Mouse (Mus musculus) layer of hippocampus, adult 11-12 months (tissue): ENCODE measurements around the gene Mrps17.
"Not testable (repeated sequence)": the region's sequence is repeated elsewhere in the genome, so short reads cannot be mapped to it uniquely, and the experiment has no call there.

Experiments used
- DNase-seq: peaks from one replicate; pipeline ENCODE4 v3.0.0; 2022; ENCODE audit warnings: low spot score

Mrps17 gene

DNA sequence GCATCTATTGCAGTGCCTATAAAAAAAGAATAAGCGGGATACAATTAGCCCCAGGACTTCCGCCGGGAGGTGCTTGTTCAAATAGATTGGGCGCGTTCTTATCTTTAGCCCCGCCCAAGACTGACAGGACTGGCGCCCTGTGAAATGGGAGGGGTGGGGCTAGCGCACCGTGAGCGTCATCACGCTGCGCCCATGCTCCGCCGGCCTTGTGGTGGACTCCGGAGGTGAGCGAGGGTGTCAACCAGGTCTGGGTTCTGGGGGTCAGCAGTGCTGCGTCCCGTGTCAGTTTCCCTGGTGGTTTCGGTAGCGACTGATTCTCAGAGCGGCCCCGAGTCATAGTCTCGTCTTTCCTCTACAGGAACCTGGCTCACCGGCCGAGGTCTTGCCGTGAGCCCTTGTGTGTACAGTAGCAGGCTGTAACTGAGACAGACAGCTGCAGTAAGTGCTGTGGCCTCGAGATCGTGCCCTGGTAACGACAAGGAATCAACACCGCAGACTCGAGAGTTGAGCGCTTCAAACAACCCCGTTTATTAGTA, at the start of gene Mrps17:
Gene Mrps17, plus strand, starts transcription at position 172 of the 536 bp plus-strand sequence.
- DNase-seq = peak; percentile 93

DNA sequence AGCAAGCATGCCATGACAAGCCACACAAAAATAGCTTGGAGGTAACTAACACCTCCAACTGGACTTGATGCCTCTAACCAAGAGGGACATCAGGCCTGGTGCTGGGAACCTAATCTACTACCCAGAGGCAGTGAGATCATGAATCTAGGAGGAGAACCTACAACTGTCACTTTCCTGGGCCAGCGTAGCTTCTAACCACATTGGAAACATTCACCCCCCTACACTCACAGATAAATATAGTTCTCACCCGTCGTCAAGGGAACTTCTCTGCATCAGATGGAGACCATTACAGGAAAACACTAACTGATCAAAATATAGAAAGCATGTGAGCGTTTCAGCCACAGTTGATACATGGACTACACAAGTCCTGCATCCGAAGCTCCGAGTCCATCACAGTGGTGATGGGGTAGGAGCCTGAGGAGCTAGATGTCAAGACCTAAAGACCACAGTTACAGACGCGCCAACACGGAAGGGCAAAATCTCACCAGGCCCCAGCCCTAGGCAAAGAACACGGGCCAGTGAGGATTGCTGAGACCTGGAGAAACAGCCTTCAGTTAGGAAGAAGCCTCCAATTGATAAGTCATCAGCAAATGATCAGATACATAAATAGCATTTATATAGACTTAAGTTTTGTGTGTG, 48.9 kb upstream of the Mrps17 start:
- no peak for DNase-seq

DNA sequence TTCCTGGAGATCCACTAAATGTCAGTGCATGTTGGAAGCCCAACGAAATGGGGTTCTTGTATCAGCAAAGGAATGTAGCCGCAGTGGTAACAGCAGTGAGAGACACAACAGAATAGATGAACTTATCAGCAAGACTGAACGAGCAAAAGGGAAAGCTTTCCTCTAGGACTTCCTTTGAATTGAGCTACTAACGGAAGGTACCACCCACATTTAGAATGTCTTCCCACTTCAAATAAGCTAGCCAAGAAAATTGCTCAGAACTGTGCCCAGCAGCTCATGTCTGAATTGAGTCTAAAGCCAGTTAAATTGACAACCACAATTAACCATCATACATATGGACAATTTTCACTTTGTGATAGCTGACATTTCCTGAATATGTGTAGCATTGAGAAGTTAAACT, 47.4 kb upstream of the Mrps17 start:
- DNase-seq = no peak

DNA sequence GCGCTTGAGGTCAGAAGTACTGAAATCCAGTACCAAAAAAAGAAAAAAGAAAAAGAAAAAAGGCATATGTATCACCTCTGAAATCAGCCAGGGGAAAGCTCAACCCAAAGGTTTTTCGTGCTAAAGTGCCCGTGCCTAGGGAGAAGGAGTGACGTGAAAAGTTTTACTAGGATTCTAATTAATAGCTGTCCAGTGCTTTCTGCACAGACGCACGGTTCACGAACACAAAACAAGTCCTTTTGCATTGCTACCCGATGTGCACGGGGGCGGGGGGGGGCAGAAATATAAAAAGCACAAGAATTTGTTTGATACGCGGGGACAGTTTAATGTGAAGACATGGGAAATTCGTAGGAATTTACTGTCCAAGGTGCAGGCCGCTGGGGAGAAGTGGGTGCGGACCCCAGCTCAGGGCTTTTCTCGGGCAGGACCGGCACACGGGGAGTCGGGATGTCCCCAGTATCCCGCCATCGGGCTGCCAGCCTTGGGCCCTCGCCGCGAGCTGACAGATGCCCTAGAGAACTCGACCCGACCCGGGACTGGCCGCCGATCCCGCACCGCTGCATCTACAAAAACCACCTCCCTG, 45.8 kb upstream of the Mrps17 start:
- no peak for DNase-seq

DNA sequence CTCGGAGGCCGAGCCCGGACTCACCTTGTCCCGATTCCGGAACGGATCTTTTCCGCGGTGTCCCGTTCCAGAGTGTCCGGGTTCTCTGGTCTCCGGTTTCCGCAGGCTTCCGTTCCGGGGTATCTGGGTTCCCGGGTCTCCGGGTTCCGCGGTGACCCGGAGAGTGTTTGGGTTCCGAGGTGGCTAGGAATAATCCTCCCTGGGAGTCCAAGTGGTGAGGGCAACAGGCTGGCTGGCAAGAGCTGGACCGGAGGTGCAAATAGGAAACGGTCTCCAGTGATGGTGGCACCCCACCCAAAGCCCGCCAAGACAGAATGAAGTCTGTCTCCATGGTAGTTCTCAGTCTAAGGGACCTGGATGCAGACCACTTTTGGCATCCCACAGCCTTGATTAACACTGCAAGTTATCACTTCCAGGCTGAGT, 45.2 kb upstream of the Mrps17 start, which contains the start of gene Zfp11:
Gene Zfp11, minus strand, starts transcription at position 64 of the 423 bp plus-strand sequence.
- DNase-seq = peak; percentile 79

DNA sequence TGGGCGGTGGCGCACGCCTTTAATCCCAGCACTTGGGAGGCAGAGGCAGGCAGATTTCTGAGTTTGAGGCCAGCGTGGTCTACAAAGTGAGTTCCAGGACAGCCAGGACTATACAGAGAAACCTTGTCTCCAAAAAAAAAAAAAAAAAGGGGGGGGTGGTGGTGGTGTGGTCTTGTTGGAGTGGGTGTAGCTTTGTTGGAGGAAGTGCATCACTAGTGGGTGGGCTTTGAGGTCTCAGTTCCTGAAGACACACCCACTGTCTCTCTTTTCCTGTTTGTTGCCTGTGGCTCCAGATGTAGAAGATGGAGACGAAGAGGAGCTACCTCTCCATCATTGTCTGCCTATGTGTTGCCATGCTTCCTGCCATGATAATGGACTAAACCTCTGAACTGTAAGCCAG, 30.2 kb upstream of the Mrps17 start:
- not testable (repeated sequence) for DNase-seq

DNA sequence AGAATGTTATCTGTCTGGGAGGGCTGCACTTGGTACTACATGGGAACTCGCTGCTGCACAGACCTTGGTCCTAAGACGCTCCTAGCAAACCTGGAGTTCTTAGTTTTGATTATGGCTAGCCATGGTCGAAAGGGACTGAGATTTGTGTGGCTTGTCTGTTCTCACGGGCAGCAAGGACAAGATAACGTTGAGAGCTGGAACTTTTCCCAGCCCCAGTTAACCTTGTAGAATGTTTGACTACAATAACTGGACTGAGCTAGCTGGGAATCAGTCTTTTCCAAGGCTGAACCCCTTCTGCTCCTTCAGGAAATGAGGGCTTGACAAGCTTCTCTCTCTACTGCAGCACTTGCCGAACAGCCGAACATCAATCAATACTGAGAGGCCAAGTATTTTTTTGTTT, 27.7 kb upstream of the Mrps17 start:
- no peak for DNase-seq

DNA sequence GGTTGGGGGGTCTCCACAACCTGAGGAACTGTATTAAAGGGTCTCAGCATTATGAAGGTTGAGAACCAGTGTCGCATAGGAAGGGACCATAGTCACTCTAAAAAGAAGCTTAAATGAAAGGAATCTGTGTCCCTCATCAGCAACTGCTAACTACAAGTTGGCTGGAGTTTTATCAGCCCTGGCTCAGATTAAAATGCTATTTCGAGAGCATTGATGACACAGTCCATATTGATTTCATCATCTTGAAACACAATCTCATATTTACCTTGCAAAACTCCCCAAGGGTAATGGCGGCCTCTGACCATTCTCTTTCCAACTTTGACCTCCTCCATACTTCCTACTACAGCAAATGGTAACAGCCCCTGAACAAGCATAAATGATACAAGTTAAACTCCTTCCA, 24.8 kb upstream of the Mrps17 start:
- no peak for DNase-seq

DNA sequence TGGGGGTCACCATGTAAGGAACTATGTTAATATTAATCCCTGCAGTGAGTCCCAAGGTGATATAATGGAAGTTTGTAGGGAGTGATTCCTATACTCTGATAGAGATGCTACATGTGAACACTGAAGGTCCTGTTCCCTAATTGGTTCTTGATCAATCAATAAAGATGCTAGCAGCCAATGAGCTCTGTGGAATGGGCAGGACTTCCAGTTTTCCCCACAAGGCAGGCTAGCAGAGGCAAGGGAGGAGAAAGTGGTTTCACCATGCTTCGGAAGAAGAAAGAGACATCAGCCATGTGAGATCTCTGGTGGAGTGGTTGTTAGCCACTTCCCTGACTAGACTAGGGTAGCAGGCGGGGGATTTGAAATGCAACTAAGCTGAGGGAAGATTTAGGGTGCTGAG, 14.8 kb upstream of the Mrps17 start:
- DNase-seq = no peak

DNA sequence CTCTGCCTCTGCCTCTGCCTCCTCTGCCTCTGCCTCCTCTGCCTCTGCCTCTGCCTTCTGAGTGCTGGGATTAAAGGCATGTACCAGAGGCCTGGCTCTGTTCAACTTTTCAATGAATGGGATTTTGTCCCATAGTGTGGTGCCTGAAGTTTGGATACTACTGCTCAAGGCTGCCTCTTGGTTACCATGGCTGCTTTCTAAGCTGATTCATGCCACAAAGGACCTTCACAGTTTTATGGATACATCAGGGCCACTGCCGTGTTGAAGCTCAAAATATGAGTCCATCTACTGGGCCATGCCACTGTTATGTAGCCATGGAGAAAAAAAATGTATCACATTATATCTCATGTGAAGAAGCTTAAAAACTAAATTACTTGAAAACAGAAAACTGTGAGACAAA, 13.6 kb upstream of the Mrps17 start:
- DNase-seq = no peak

DNA sequence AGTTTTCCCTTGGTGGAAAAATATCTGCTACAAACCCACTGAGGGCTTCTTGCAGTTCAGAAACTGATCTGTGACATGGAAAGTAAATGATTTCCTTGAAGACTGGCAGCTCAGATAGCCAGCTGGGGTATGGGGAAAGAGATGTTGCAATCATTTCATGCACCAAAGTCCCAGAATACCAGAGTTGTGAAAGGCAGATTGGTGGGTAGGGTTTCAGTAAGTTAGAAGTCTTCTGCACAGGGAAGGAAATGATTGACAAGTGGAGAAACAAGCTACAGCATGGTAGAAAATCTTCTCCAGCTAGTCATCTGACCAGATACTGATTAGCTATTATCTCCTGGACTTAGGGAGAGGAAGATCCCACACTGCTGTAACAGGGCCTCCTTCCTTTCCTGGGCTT, 11.9 kb upstream of the Mrps17 start:
- no peak for DNase-seq

DNA sequence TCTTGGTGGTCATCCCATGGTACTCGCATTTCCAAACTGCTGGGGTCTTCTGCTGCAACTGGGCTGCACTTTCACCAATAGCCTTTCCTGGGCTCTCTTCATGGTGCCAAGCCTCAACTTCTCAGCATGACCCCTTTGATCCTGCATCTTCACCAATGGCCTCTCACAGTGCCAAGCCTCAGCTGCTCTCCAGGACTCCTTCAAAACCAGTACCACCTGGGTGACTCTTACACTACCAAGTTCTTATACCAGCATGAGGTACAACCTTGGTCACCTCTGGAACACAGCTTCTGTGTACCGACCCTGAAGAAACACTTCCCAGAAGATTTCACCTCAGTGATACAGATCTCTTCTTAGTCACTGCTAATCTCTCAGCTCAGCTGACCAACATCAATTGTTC, 6.9 kb upstream of the Mrps17 start, which contains the start of gene Sept14:
Gene Sept14, minus strand, starts transcription at position 101 of the 400 bp plus-strand sequence.
- no peak for DNase-seq

DNA sequence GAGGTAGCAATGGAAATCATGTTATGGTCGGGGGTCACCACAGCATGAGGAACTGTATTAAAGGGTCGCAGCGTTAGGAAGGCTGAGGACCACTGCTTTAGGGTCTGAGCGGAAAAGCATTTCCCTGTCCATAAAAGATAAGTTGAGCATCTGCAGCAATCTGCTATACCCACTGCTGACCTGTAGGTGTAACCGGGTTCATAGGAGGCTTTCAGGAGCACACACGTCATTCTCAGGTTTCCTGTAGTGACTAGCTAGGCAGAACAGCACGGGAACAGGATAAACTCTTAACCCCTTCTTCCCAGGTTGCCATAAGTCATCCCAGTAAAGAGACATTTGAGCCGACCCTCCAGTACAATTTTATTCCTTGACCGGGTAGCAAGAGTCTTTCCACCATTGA, 1.7 kb downstream of the Mrps17 start:
- DNase-seq = no peak

DNA sequence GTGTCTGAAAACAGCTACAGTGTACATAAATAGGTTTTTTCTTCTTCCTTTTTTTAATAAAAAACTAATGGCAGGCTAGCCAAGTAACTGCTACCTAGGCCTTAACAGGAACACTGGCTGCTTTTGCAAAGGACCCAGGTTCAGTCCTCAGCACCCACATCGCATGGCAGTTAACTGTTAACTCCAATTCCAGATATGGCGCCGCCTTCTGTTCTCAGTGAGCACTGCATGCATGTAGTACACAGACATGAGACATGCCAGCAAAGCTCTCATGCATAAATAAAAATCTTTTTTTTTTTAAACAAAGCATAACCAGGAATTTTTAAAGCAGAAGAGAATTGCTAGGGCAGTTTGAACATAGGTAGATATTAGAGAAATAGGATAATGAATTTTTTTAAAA, 4.9 kb downstream of the Mrps17 start:
- no peak for DNase-seq

DNA sequence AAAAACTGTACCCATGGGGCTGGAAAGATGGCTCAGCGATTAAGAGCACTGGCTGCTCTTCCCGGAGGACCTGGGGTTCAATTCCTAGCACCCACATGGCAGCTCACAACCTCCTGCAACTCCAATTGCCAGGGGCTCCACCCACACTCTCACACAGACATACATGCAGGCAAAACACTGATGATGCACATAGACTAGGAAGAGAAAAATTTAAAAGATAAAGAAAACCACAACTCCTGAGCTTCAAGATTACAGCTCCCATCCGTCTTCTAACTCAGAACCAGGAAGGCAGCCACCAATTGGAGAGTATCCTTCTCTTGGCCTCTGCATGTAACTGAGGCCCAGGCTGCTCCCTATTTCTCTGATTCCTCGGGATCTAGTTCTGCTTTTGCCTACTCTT, 9.0 kb downstream of the Mrps17 start:
- DNase-seq = no peak

DNA sequence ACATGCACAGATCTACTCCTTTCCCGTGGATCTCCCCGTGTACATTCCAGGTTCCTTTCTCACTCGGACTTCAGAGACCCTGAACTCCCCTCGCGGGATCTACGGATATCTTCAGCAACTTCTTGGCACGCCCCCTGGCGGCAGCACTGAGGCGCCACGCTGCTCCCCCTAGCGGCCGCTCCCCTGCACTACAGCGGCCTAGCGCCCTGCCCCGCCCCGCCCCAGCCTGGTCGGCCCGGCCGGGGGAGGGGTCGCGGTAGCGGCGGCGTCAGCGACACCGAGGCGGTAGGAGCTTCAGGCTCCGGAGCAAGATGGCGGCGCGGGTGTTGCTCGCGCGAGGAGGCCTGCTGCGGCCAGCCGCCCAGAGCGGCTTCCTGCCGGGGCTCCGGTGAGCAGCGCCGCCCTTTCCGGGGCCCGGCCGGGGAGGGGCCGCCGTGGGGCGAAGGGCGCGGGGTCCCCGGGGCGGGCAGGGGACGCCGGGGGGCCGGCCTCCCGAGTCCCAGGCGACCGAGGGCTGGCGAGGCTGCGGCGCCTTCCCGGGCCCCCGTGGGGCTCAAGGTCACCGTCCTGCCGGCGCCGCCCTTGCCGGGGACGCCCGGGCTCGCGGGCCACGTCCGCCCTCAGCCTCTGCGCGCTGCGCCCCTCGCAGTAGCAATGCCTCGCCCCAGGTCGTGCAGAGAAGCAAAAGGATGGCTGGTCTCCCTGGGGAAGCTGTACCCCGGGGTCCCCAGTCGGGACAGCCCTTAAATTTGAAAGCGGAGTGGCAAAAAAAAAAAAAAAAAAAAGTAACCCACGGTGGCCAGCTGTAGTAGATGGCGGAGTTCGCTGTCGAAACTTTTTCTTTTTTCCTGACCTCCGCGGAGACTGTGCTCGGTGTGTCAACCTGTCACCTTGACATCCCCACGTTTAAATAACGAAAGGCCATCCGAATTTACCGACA, 9.8 kb downstream of the Mrps17 start, which contains the start of gene Nipsnap2:
Gene Nipsnap2, plus strand, starts transcription at position 230 of the 940 bp plus-strand sequence.
- peak; percentile 92 for DNase-seq

DNA sequence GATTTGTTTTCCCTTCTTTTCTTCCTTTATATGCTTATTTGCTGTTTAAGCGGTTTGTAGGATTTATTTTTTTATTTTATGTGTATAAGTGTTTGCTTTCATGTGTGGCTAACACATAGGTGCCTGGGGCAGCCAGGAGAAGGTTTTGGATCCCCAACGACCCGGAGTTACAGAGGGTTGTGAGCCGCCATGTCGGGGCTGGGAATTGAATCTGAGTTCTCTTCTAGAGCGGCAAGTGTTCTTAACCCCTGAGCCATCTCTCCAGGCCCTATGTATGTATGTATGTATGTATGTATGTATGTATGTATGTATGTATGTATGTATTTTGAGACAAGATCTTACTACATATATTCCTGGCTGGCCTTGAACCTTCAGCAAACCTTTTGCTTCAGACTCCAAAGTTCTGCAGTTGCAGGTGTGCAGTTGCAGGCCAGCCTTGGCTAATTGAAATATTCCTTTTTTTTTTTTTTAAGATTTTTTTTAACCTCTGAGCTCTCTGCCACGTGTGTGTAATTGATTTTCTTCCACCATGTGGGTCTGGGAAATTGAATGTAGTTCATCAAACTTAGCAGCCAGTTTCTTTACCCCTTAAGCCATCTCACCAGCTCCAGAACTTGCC, 10.6 kb downstream of the Mrps17 start:
- no peak for DNase-seq

DNA sequence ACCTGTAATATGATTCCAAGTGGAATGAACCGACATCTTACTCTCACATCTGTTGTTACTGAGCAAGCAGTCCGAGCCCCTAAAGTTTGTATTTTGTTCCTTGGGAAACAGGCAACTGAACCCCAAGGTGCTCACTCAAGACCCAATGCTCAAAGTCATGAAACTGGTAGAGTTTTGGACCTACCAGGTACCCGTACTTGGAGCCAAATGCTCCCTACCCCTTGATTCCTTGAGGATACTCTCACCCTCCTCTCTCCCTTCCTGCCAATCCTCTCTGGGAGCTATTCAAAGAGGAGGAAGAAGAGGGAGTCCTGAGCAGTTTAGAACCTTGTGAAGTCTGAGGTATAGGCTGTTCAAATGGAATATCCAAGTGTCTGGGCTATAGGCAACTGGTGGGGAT, 11.5 kb downstream of the Mrps17 start:
- DNase-seq = no peak

DNA sequence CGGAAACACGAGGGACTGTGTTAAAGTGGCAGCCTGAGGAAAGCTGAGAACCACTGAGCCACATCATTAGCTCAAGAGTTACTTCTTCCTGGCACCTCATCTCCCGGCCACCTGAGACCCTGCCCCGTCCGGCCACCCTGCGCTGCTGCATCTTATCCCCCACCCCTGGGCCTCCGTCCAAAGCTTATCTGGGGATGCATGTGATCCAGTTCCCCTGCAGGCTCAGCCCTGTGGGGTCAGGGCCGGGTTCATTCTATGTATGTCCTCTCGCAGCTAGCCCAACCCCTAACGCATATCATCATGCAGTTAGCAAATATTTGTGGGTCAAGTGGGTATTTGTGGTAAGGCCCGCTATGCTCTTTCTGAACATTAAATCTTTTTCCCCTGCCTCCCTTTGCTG, 14.0 kb downstream of the Mrps17 start:
- DNase-seq = no peak

DNA sequence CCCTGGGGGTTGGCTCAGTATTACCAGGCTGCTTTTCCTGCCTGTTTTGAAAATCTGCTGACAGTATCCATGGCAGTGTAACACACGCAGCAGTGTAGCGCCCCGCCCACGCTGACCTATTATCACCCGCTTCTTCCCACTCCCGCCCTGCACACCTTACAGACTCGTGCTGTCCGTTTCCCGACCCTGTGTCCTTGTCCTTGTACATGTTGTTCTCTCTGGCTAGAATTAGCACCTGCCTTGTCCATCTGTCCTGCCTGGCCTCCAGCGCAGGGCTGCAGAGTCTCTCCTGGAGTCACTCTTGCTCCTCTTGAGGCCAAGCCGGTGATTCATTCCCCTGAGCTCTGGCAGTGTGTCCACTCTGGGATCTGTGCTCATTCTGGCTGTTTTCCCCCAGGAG, 15.0 kb downstream of the Mrps17 start:
- DNase-seq = no peak

DNA sequence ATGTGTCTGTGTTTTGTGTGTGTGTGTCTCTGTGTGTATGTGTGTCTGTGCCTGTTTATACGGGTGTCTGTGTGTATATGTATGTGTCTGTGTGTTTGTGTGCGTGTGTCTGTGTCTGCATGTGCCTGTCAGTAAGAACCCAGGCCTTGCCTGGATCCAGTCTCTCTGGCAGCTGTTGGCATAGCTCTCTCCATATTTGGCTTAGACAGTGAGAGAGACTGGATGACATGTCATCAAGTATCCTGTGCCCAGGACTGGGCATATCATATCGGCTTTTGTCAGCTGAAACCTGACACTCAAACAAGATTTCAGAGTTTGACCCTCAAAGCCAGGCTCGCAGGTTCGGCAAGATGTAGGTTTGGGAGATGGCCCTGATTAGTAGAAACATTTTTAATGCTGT, 15.7 kb downstream of the Mrps17 start:
- DNase-seq = no peak

DNA sequence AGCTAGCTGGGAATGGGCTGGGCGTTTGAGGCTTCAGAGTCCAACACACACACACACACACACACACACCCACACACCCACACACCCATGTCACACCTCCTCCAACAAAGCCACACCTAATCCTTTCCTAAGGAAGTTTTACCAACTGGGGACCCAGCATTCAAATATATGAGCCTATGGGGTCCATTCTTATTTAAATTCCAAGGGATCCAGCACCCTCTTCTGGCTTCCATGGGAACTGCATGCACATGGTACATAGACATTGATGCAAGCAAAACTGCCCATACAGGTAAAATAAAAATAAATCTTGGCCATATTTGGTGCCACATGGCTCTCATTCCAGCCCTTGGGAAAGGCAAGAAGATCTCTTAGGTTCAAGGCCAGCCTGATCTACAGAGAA, 25.7 kb downstream of the Mrps17 start:
- DNase-seq = peak; percentile 39
